Mouse (Mus musculus): Measurements from ENCODE around the gene Chchd3. TPM values are rescaled to one million over a fixed set of nuclear protein-coding genes. Genes with fewer than 3 reads are reported as not detected.

Gene Chchd3
- total and polyA plus RNA-seq, 3 experiments, result 205 to 243 TPM; not detected in 1

GRCm38 (mm10) chr6:32962048-32962447 is 98.0 kb downstream of the Chchd3 start:
- H3K9ac ChIP-seq (ENCODE audit: control insufficient read depth, low read depth, low read length, poor library complexity, severe bottlenecking), result no peak overlapping the region
- H3K27ac ChIP-seq (ENCODE audit: control insufficient read depth, low read depth, low read length), result no peak overlapping the region

GRCm38 (mm10) chr6:32961477-32961876 is 98.6 kb downstream of the Chchd3 start:
- TF ChIP-seq UBTF (IDR thresholded peaks at IDR 0.05; ENCODE audit: borderline replicate concordance, insufficient read depth, low read depth, low read length) (no peak), USF1 (IDR thresholded peaks at IDR 0.05; ENCODE audit: low read depth, low read length) (no peak), NRF1 (IDR thresholded peaks at IDR 0.05; ENCODE audit: insufficient read depth, low read depth, low read length, poor library complexity, severe bottlenecking) (no peak), MEF2A (IDR thresholded peaks at IDR 0.05; ENCODE audit: extremely low read depth, insufficient replicate concordance, low read depth, low read length, poor library complexity, severe bottlenecking) (no peak), MAZ (IDR thresholded peaks at IDR 0.05; ENCODE audit: low read depth, low read length) (no peak), POLR2AphosphoS5 (IDR thresholded peaks at IDR 0.05; ENCODE audit: borderline replicate concordance, low read depth, low read length) (no peak), TBP (IDR thresholded peaks at IDR 0.05; ENCODE audit: low read depth, low read length) (no peak), MYC (IDR thresholded peaks at IDR 0.05; ENCODE audit: low read depth, low read length) (no peak), CHD1 (IDR thresholded peaks at IDR 0.05; ENCODE audit: low read depth, low read length) (no peak), ETS1 (IDR thresholded peaks at IDR 0.05; ENCODE audit: low read depth, low read length) (no peak), BHLHE40 (IDR thresholded peaks at IDR 0.05; ENCODE audit: borderline replicate concordance, low read depth, low read length) (no peak), MXI1 (IDR thresholded peaks at IDR 0.05; ENCODE audit: low read depth, low read length) (no peak)
- H3K4me3 ChIP-seq (ENCODE audit: control insufficient read depth in 1 of 2, insufficient read depth in 1 of 2, low read depth in 2 of 2, low read length in 2 of 2), result no peak overlapping the region
- H3K27me3 ChIP-seq (ENCODE audit: control insufficient read depth in 1 of 2, insufficient read depth in 2 of 2, low read length in 2 of 2), result no peaks in the 10 kb centered on the region
- H3K9ac ChIP-seq (ENCODE audit: control insufficient read depth, low read depth, low read length, poor library complexity, severe bottlenecking), result no peak overlapping the region
- H3K9me3 ChIP-seq (replicated peaks; ENCODE audit: insufficient read depth, low read length), result no peaks in the 10 kb centered on the region
- H3K36me3 ChIP-seq (ENCODE audit: control insufficient read depth in 1 of 2, insufficient read depth in 2 of 2, low read length in 2 of 2), result peaks cover 0 to 4% of the 10 kb centered on the region in 2 experiments; a peak in 2 of 4 replicates
- no peak overlapping the region for H3K27ac ChIP-seq (ENCODE audit: control insufficient read depth, low read depth, low read length)
- no peak for DNase-seq (ENCODE audit: low read depth, low spot score)
- no peaks in the 10 kb centered on the region for H3K4me1 ChIP-seq (ENCODE audit: control insufficient read depth in 1 of 2, insufficient read depth in 2 of 2, low read length in 2 of 2)
- H3K79me2 ChIP-seq (ENCODE audit: control insufficient read depth, insufficient read depth, low read length, poor library complexity), result no peaks in the 10 kb centered on the region; the same call in 1 of the 2 replicates

More at GRCm38 (mm10) chr6:32962048-32962447, 98.0 kb downstream of the Chchd3 start:
- Histone ChIP-seq H3K4me1 (ENCODE audit: control insufficient read depth in 1 of 2, insufficient read depth in 2 of 2, low read length in 2 of 2) (no peaks in the 10 kb centered on the region), H3K27me3 (ENCODE audit: control insufficient read depth in 1 of 2, insufficient read depth in 2 of 2, low read length in 2 of 2) (no peaks in the 10 kb centered on the region), H3K36me3 (ENCODE audit: control insufficient read depth in 1 of 2, insufficient read depth in 2 of 2, low read length in 2 of 2) (peaks cover 0 to 4% of the 10 kb centered on the region in 2 experiments; a peak in 2 of 4 replicates), H3K79me2 (ENCODE audit: control insufficient read depth, insufficient read depth, low read length, poor library complexity) (no peaks in the 10 kb centered on the region; the same call in 1 of the 2 replicates), H3K9me3 (replicated peaks; ENCODE audit: insufficient read depth, low read length) (no peaks in the 10 kb centered on the region), H3K4me3 (ENCODE audit: control insufficient read depth in 1 of 2, insufficient read depth in 1 of 2, low read depth in 2 of 2, low read length in 2 of 2) (no peak overlapping the region)
- no peak for DNase-seq (ENCODE audit: low read depth, low spot score)
- TF ChIP-seq USF2 (IDR thresholded peaks at IDR 0.05; ENCODE audit: borderline replicate concordance in 1 of 2, insufficient read depth in 1 of 2, low read depth in 1 of 2, low read length in 2 of 2) (no peak), NRF1 (IDR thresholded peaks at IDR 0.05; ENCODE audit: insufficient read depth, low read depth, low read length, poor library complexity, severe bottlenecking) (no peak), ZMIZ1 (IDR thresholded peaks at IDR 0.05; ENCODE audit: low read depth, low read length) (no peak)
